Mouse (Mus musculus) intestine, postnatal 0 days (tissue): ENCODE measurements at regions not wholly inside any gene's neighbourhood (a gene's known extent, or its start where the extent isn't known, plus 50 kb on each side); places are given as distances from the start of the nearest gene placed in this dataset.

Source experiments
- ATAC-seq: fragments of 200-750 bp; cut with Nextera tagmentation; 2 replicates; pipeline ENCODE4 v1.8.0; 2017; ENCODE audit warnings: mild to moderate bottlenecking, moderate TSS enrichment, moderate library complexity
- H3K27ac ChIP-seq: fragments of 300-500 bp; sonication (generic); 2 replicates; pipeline ENCODE4 v1.5.1; 2014; ENCODE audit warnings: mild to moderate bottlenecking, low read depth, low read length, moderate library complexity
- H3K27me3 ChIP-seq: fragments of 300-500 bp; sonication (generic); replicated peaks from 2 replicates; pipeline ENCODE4 v1.6.1; 2014; ENCODE audit warnings: low read length, mixed read lengths; ENCODE audit not compliant: control insufficient read depth, insufficient read depth
- H3K36me3 ChIP-seq: fragments of 300-500 bp; sonication (generic); 2 replicates; pipeline ENCODE4 v1.6.1; 2014; ENCODE audit warnings: mild to moderate bottlenecking, moderate library complexity; ENCODE audit not compliant: control insufficient read depth, insufficient read depth
- H3K4me1 ChIP-seq: fragments of 300-500 bp; sonication (generic); replicated peaks from 2 replicates; pipeline ENCODE4 v1.6.1; 2014; ENCODE audit warnings: antibody characterized with exemption, low read length, mixed read lengths; ENCODE audit not compliant: control insufficient read depth, insufficient read depth
- H3K4me2 ChIP-seq: fragments of 300-500 bp; sonication (generic); replicated peaks from 2 replicates; pipeline ENCODE4 v1.6.1; 2014; ENCODE audit warnings: low read depth, mild to moderate bottlenecking, moderate library complexity
- H3K4me3 ChIP-seq: fragments of 300-500 bp; sonication (generic); 2 replicates; pipeline ENCODE4 v1.5.1; 2014; ENCODE audit warnings: low read depth, low read length
- H3K9ac ChIP-seq: fragments of 300-500 bp; sonication (generic); 2 replicates; pipeline ENCODE4 v1.6.1; 2014; ENCODE audit warnings: mild to moderate bottlenecking, low read depth, low read length
- H3K9me3 ChIP-seq: fragments of 300-500 bp; sonication (generic); 2 replicates; pipeline ENCODE4 v1.6.1; 2016; ENCODE audit warnings: mixed run types; ENCODE audit not compliant: control insufficient read depth
- CTCF ChIP-seq: sonication (generic); IDR thresholded peaks from 2 replicates; pipeline ENCODE4 v1.5.1; 2016; ENCODE audit warnings: low read depth, mild to moderate bottlenecking, control low read depth, antibody characterized with exemption, moderate library complexity
- WGBS: fragments of 180-500 bp; shearing (Covaris S2); extraction: QIAGEN DNeasy Blood & Tissue Kit; methylation state at CpG from one replicate; pipeline ENCODE4 v1.1.7; 2014; 5-methylcytosine and 5-hydroxymethylcytosine counted together

GRCm38 (mm10) chr6:126340098-126340610, 173.4 kb upstream of the Ntf3 start:
- Histone ChIP-seq H3K4me1 (no peaks in the 10 kb centered on the region), H3K4me3 (no peak overlapping the region), H3K9me3 (no peaks in the 10 kb centered on the region), H3K36me3 (no peaks in the 10 kb centered on the region), H3K9ac (no peak overlapping the region), H3K4me2 (no peak overlapping the region), H3K27ac (no peak overlapping the region), H3K27me3 (no peaks in the 10 kb centered on the region)
- no peak for ATAC-seq
- 51% methylated on average over 10 of the region's 10 CpGs for WGBS
- no peak for TF ChIP-seq CTCF

GRCm38 (mm10) chr6:126337711-126338110, 171.0 kb upstream of the Ntf3 start:
- H3K27ac ChIP-seq: no peak overlapping the region
- TF ChIP-seq CTCF: no peak
- H3K4me1 ChIP-seq: no peaks in the 10 kb centered on the region
- H3K4me3 ChIP-seq: no peak overlapping the region
- H3K4me2 ChIP-seq: no peak overlapping the region
- H3K36me3 ChIP-seq: no peaks in the 10 kb centered on the region
- H3K27me3 ChIP-seq: no peaks in the 10 kb centered on the region
- H3K9ac ChIP-seq: no peak overlapping the region
- ATAC-seq: no peak
- no peaks in the 10 kb centered on the region for H3K9me3 ChIP-seq
- WGBS: 77% methylated on average over 8 of the region's 8 CpGs

- Histone ChIP-seq H3K9me3 (no peaks in the 10 kb centered on the region), H3K4me1 (no peaks in the 10 kb centered on the region), H3K27me3 (no peaks in the 10 kb centered on the region), H3K4me2 (no peak overlapping the region), H3K4me3 (no peak overlapping the region), H3K9ac (no peak overlapping the region), H3K27ac (no peak overlapping the region), H3K36me3 (no peaks in the 10 kb centered on the region)
- 68% methylated on average over 8 of the region's 8 CpGs for WGBS
- ATAC-seq: no peak
- TF ChIP-seq CTCF: no peak
Observed at GRCm38 (mm10) chr6:126334258-126334657, 167.5 kb upstream of the Ntf3 start.

DNA sequence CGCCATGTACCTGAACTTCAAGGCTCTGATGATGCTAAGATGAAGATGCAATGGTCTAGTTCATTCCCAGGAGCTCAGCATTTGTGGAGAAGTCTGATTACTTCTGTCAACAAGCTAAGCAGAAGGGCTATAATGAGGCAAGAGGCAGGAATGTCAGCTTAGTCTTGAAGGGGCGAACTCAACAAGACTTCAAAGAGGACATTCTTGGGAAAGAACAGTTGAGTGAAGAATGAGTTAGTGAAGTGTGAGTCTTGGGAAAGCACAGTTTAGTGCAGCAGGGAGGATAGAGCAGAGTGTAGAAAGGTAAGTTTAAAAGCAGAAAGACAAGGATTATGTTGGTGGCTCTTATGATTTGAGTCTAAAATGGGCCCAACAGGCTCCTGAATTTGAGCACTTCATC, 160.5 kb upstream of the Ntf3 start:
- Histone ChIP-seq H3K27me3 (no peaks in the 10 kb centered on the region), H3K4me1 (no peaks in the 10 kb centered on the region), H3K27ac (no peak overlapping the region), H3K36me3 (no peaks in the 10 kb centered on the region), H3K9ac (no peak overlapping the region), H3K4me2 (no peak overlapping the region), H3K4me3 (no peak overlapping the region), H3K9me3 (no peaks in the 10 kb centered on the region)
- no peak for TF ChIP-seq CTCF
- no peak for ATAC-seq
- WGBS: 69% methylated on average over 2 of the region's 2 CpGs

DNA sequence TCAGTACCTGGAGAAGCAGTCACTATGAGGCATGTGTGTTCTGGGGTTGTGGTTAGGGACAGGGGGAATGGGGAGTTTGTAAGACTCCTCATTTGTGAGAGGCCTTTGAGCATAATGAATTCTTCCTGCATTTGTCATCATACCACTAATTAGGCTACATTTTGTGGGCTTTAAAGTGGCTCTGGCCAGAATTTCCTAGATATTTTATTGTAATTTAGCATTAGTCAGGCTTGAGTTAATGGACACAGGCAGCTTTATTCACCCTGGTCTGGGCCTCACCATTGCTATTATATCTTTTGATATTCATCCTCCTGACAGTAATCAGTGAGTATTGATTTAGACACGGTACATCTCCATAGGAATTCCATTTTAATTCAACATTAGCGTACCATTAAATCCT, 151.8 kb upstream of the Ntf3 start:
- Histone ChIP-seq H3K9ac (no peak overlapping the region), H3K4me1 (no peaks in the 10 kb centered on the region), H3K4me3 (no peak overlapping the region), H3K4me2 (no peak overlapping the region), H3K27me3 (no peaks in the 10 kb centered on the region), H3K9me3 (no peaks in the 10 kb centered on the region), H3K27ac (no peak overlapping the region), H3K36me3 (no peaks in the 10 kb centered on the region)
- 93% methylated on average over 2 of the region's 2 CpGs for WGBS
- no peak for TF ChIP-seq CTCF
- no peak for ATAC-seq

DNA sequence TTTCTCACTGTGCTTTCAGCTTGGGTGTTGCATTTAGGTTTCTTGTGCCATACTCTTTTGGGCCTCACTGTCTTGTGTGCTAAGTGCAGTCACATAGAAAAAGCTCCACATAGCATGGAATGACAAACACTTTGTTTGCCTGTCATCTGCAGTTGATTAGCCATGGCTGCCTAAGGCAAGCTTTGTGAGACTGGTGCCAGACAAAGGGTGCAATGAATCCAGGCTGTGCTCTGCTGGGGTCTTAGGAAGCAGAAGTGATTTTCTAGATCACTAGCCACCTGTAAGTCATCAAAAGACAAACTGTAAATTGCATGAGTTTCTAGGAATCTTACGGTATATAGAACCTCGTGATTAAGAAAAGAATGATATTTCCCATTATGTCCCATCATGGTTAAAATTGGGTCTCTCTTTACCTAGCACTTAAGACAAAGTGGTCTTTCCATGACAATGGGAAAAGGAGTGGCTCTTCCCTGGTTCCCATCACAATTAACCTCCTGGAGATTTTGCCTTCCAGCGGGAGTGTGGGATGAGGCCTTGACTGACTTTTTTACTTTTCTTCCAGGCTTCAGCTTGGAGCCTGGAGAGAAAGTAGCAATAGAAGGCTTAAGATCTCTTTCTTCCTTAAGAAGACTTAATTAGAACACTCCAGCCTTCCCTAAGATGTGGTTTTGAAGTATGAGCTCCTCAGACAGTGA, 144.2 kb upstream of the Ntf3 start:
- Histone ChIP-seq H3K4me1 (no peaks in the 10 kb centered on the region), H3K4me3 (no peak overlapping the region), H3K36me3 (no peaks in the 10 kb centered on the region), H3K27ac (no peak overlapping the region), H3K9me3 (no peaks in the 10 kb centered on the region), H3K9ac (no peak overlapping the region), H3K27me3 (no peaks in the 10 kb centered on the region), H3K4me2 (no peak overlapping the region)
- ATAC-seq: no peak
- 83% methylated on average over 3 of the region's 3 CpGs for WGBS
- no peak for TF ChIP-seq CTCF
